Mouse (Mus musculus) liver, adult 2 months (tissue): ENCODE results near the gene Slc25a42.
A peak's percentile ranks its signal among the peaks of the same experiment; 100 is the strongest.

ENCODE experiments used
- CTCF ChIP-seq: fragments of 200-500 bp; IDR thresholded peaks from 2 replicates; pipeline ENCODE4 v1.5.1; 2011; ENCODE audit warnings: low read depth, low read length, control low read depth
- POLR2A ChIP-seq: fragments of 200-500 bp; IDR thresholded peaks from 2 replicates; pipeline ENCODE4 v1.6.1; 2011; ENCODE audit warnings: low read length, control low read depth; ENCODE audit not compliant: insufficient read depth; ENCODE audit errors: extremely low read depth

DNA sequence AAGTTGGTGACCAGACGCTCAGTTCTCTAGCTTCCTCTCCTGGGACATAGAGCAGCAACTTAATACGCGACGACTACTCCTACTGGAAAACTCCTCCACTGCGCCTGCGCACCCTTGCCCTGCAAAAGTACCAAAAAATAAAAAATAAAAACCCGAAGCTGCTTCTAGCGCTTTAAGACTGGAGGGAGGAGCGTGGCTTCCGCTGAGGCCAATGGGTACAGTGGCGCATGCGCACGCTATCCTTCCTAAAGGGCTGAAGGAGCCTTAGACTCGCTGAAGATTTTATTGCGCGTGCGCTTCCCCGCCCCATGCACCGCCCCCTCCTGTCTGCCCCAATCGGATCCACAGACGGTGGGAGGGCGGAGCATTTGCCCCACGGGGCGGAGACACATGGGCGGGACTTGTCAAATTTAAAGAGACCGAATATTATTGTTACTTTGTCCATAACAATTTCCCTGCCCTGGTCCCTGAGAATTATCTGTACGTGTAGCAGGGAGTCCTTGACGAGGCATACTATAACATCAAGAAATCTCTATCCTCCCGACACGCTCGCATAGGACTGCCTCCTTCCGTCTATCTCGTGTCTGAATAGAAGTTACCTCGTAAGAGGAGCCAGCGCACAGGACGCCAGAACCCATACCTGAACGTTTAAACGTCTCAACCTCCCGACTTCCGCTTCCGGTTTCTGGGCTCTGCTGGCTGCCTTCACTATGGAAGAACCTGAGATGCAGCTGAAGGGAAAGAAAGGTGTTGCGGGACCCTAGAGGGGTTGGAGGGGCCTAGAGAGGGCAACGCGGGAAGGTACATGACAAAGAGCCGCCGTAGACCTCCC, 72.9 kb downstream of the Slc25a42 start, which contains the start of the genes Rfxank, Borcs8 and Mef2b:
- TF ChIP-seq CTCF, result no peak
- TF ChIP-seq POLR2A, result 0 out of 2 replicates have a peak, but pooled peaks have one; percentile 27
